Mouse (Mus musculus): Measurements from ENCODE around the gene Gucy1b2.

The Gucy1b2 gene

GRCm38 (mm10) chr14:62446385-62447213, 9.5 kb downstream of the Gucy1b2 start:
- no peak for DNase-seq (ENCODE audit: low read depth, low spot score)

- no peak for DNase-seq (ENCODE audit: low read depth, low spot score)
Observed at GRCm38 (mm10) chr14:62443840-62444430, 12.2 kb downstream of the Gucy1b2 start.

GRCm38 (mm10) chr14:62442971-62443370, 13.1 kb downstream of the Gucy1b2 start:
- DNase-seq (ENCODE audit: low read depth, low spot score), result no peak

GRCm38 (mm10) chr14:62440036-62440435, 16.1 kb downstream of the Gucy1b2 start:
- no peak for DNase-seq (ENCODE audit: low read depth, low spot score)

GRCm38 (mm10) chr14:62438236-62438635, 17.9 kb downstream of the Gucy1b2 start:
- no peak for DNase-seq (ENCODE audit: low read depth, low spot score)

GRCm38 (mm10) chr14:62437806-62438205, 18.3 kb downstream of the Gucy1b2 start:
- DNase-seq (ENCODE audit: low read depth, low spot score), result no peak

- no peak for DNase-seq (ENCODE audit: low read depth, low spot score)
Observed at GRCm38 (mm10) chr14:62425277-62425691, 30.8 kb downstream of the Gucy1b2 start.

- DNase-seq (ENCODE audit: low read depth, low spot score), result no peak
Observed at GRCm38 (mm10) chr14:62422265-62422664, 33.8 kb downstream of the Gucy1b2 start.

GRCm38 (mm10) chr14:62417501-62417900, 38.6 kb downstream of the Gucy1b2 start:
- DNase-seq (ENCODE audit: low read depth, low spot score), result peak; percentile 34

- DNase-seq (ENCODE audit: low read depth, low spot score), result peak; percentile 26
Observed at GRCm38 (mm10) chr14:62416742-62417134, 39.4 kb downstream of the Gucy1b2 start.

GRCm38 (mm10) chr14:62416007-62416741, 39.9 kb downstream of the Gucy1b2 start:
- DNase-seq (ENCODE audit: low read depth, low spot score), result no peak

GRCm38 (mm10) chr14:62395346-62395745, 60.7 kb downstream of the Gucy1b2 start:
- no peak for DNase-seq (ENCODE audit: low read depth, low spot score)

GRCm38 (mm10) chr14:62392754-62393153, 63.3 kb downstream of the Gucy1b2 start:
- DNase-seq (ENCODE audit: low read depth, low spot score), result no peak

GRCm38 (mm10) chr14:62389729-62390536, 66.2 kb downstream of the Gucy1b2 start:
- no peak for DNase-seq (ENCODE audit: low read depth, low spot score)

GRCm38 (mm10) chr14:62389064-62389728, 66.9 kb downstream of the Gucy1b2 start:
- DNase-seq (ENCODE audit: low read depth, low spot score), result peak; percentile 74

- no peak for DNase-seq (ENCODE audit: low read depth, low spot score)
Observed at GRCm38 (mm10) chr14:62383786-62384299, 72.2 kb downstream of the Gucy1b2 start.

GRCm38 (mm10) chr14:62383109-62383508, 73.0 kb downstream of the Gucy1b2 start:
- DNase-seq (ENCODE audit: low read depth, low spot score), result no peak

- no peak for DNase-seq (ENCODE audit: low read depth, low spot score)
Observed at GRCm38 (mm10) chr14:62380606-62381005, 75.5 kb downstream of the Gucy1b2 start.

- no peak for DNase-seq (ENCODE audit: low read depth, low spot score)
Observed at GRCm38 (mm10) chr14:62379391-62379790, 76.7 kb downstream of the Gucy1b2 start.

GRCm38 (mm10) chr14:62376115-62376514, 80.0 kb downstream of the Gucy1b2 start:
- no peak for DNase-seq (ENCODE audit: low read depth, low spot score)

GRCm38 (mm10) chr14:62375694-62376093, 80.4 kb downstream of the Gucy1b2 start:
- no peak for DNase-seq (ENCODE audit: low read depth, low spot score)

Data from telencephalon, adult 2 months (tissue).